Comparison of ENCODE assay signal across 9 mouse cellular contexts in the genomic region with DNA sequence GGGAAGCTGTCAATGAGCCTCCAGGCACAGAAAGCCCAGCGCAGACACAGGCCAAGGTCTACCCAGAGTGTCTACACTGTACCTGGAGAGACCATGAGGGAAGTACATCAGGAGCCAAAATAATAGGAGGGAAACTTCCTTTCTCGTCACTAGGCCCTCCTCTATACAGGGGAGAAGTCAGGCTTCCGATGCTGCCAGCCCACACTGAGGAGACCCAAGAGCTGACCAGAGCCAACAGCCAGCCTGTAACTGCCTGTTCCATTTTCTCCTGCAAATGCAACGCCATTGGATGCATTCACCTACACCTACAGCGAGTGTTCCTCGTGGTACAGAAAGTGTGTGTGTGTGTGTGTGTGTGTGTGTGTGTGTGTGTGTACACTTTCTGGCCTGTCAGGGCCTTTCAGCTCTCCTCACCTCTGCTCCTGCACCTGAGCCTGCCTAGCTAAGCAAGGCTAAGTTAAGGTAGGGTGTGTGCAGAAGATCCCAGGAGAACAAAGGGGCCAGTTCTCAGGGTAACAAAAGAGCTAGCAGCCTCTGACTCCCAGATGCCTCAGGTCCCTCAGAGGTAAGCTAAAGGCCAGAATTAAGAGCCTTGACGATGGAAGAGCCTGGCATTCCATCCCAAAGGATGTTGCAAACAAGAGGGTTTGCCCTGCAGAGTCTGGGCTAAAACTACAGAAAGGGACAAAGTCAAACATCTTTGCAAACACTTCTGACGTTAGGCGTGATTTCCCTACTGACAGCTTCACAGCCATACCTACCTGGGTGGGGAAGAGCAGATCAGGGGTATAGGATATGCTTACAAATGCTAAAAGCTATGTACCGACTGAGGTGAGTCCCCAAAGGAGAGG. TPM values are rescaled to one million over a fixed set of nuclear protein-coding genes. Genes with fewer than 3 reads are reported as not detected.
DNase-seq lines count a peak whose midpoint lies in the region; ATAC-seq and TF ChIP-seq lines count a peak whose summit lies in the region.
"Had no signal": no experiment of that assay in that cellular context is flagged by ENCODE, and none has a peak within 500 bp of the region (broad histone marks: within the 10 kb centered on the region; RNA-seq: fewer than 3 reads in every experiment).

No protein-coding gene starts in this region.

- H3K27ac ChIP-seq in heart, adult 2 months: peak overlapping the region; percentile 78
- H3K27ac ChIP-seq in MEL (ENCODE audit: control insufficient read depth, low read depth, low read length): peak overlapping the region; percentile 85
- H3K27ac ChIP-seq in hindbrain, embryonic 11.5 days (ENCODE audit: low read depth, low read length): no peak overlapping the region

- 0 out of 2 replicates have a peak, but pooled peaks have one; percentile 2 for TF ChIP-seq EP300 in heart, adult 2 months (IDR thresholded peaks at IDR 0.05; ENCODE audit: insufficient read depth, low read depth, low read length)
- TF ChIP-seq EP300 in MEL (IDR thresholded peaks at IDR 0.05; ENCODE audit: low read depth in 1 of 2, low read length in 2 of 2): no peak

- H3K9ac ChIP-seq in heart, adult 2 months (ENCODE audit: low read depth, low read length): peak overlapping the region; percentile 91
- no peak overlapping the region for H3K9ac ChIP-seq in MEL (ENCODE audit: control insufficient read depth, low read depth, low read length, poor library complexity, severe bottlenecking)
- peak overlapping the region; percentile 92 for H3K9ac ChIP-seq in hindbrain, embryonic 11.5 days (ENCODE audit: low read depth, low read length)

- no peak for DNase-seq in heart, adult 2 months
- no peak for DNase-seq in heart, postnatal 4 days
- no peak for DNase-seq in MEL (ENCODE audit: low read depth, low spot score)
- peak; percentile 37 for DNase-seq in hindbrain, embryonic 11.5 days (ENCODE audit: low spot score)
- peak; percentile 25 for DNase-seq in lung, postnatal 10 days
- DNase-seq in thymus, postnatal 4 days: no peak
- DNase-seq in left cerebral cortex, adult 9 months (ENCODE audit: low spot score in 2 of 2): no peak
- DNase-seq in right cerebral cortex, postnatal 14 days: no peak

- no peak for TF ChIP-seq RAD21 in MEL (IDR thresholded peaks at IDR 0.05; ENCODE audit: low read depth, low read length)

- peak overlapping the region; percentile 60 for H3K4me3 ChIP-seq in heart, adult 2 months
- H3K4me3 ChIP-seq in MEL (ENCODE audit: control insufficient read depth in 1 of 2, insufficient read depth in 1 of 2, low read depth in 2 of 2, low read length in 2 of 2): no peak overlapping the region
- peak overlapping the region; percentile 79 for H3K4me3 ChIP-seq in hindbrain, embryonic 11.5 days (ENCODE audit: low read depth, low read length)

- no peak for TF ChIP-seq POLR2A in heart, adult 2 months (IDR thresholded peaks at IDR 0.05; ENCODE audit: insufficient read depth, low read depth, low read length)
- TF ChIP-seq POLR2A in MEL (IDR thresholded peaks at IDR 0.05; ENCODE audit: control insufficient read depth in 1 of 2, insufficient read depth in 1 of 2, low read depth in 1 of 2, low read length in 2 of 2, poor library complexity in 1 of 2): no peak

- peaks cover 10% of the 10 kb centered on the region for H3K4me1 ChIP-seq in heart, adult 2 months (ENCODE audit: control insufficient read depth, insufficient read depth, low read length)
- peaks cover 2 to 15% of the 10 kb centered on the region in 2 experiments; a peak in 2 of 4 replicates for H3K4me1 ChIP-seq in MEL (ENCODE audit: control insufficient read depth in 1 of 2, insufficient read depth in 2 of 2, low read length in 2 of 2)
- H3K4me1 ChIP-seq in hindbrain, embryonic 11.5 days (replicated peaks; ENCODE audit: control insufficient read depth, insufficient read depth, low read length): peaks cover 15% of the 10 kb centered on the region

- H3K79me2 ChIP-seq in heart, adult 2 months (replicated peaks; ENCODE audit: control insufficient read depth, insufficient read depth, low read length): no peaks in the 10 kb centered on the region; the same call in 1 of the 2 replicates
- no peaks in the 10 kb centered on the region; the same call in 1 of the 2 replicates for H3K79me2 ChIP-seq in MEL (ENCODE audit: control insufficient read depth, insufficient read depth, low read length, poor library complexity)

- no peak for TF ChIP-seq CTCF in heart, adult 2 months (IDR thresholded peaks at IDR 0.05)
- TF ChIP-seq CTCF in MEL (IDR thresholded peaks at IDR 0.05 in 2 of 3, conservative IDR thresholded peaks at IDR 0.05 in 1 of 3; ENCODE audit: control insufficient read depth in 1 of 3, insufficient read depth in 1 of 3, low read depth in 2 of 3, low read length in 3 of 3, poor library complexity in 1 of 3, severe bottlenecking in 1 of 3): no peak

- peak overlapping the region; percentile 96 for H3K4me2 ChIP-seq in hindbrain, embryonic 11.5 days (replicated peaks; ENCODE audit: low read depth, low read length)

- H3K36me3 ChIP-seq in heart, adult 2 months (ENCODE audit: control insufficient read depth, insufficient read depth, low read length): peaks cover 3% of the 10 kb centered on the region; the same call in 1 of the 2 replicates
- peaks cover 0 to 15% of the 10 kb centered on the region in 2 experiments; a peak in 2 of 4 replicates for H3K36me3 ChIP-seq in MEL (ENCODE audit: control insufficient read depth in 1 of 2, insufficient read depth in 2 of 2, low read length in 2 of 2)
- H3K36me3 ChIP-seq in hindbrain, embryonic 11.5 days (ENCODE audit: control insufficient read depth, insufficient read depth, low read length): no peaks in the 10 kb centered on the region

- WGBS in heart, adult 2 months: 31% methylated on average over 10 of the region's 10 CpGs
- 5% methylated on average over 10 of the region's 10 CpGs for WGBS in hindbrain, embryonic 11.5 days

- no peaks in the 10 kb centered on the region for H3K27me3 ChIP-seq in heart, adult 2 months (ENCODE audit: control insufficient read depth, insufficient read depth, low read length)
- H3K27me3 ChIP-seq in MEL (ENCODE audit: control insufficient read depth in 1 of 2, insufficient read depth in 2 of 2, low read length in 2 of 2): no peaks in the 10 kb centered on the region
- H3K27me3 ChIP-seq in hindbrain, embryonic 11.5 days (ENCODE audit: control insufficient read depth, insufficient read depth, low read length): no peaks in the 10 kb centered on the region

- H3K9me3 ChIP-seq in MEL (replicated peaks; ENCODE audit: insufficient read depth, low read length): no peaks in the 10 kb centered on the region
- no peaks in the 10 kb centered on the region for H3K9me3 ChIP-seq in hindbrain, embryonic 11.5 days (ENCODE audit: control insufficient read depth, low read length)

- intact Hi-C loops in heart, adult 2 months (cut with DNase I): no loop called here

- ATAC-seq in hindbrain, embryonic 11.5 days (ENCODE audit: low FRiP score): no peak

TF ChIP-seq in MEL, 35 proteins besides CTCF, POLR2A, EP300 and RAD21:
- TF ChIP-seq ZMIZ1 (IDR thresholded peaks at IDR 0.05; ENCODE audit: low read depth, low read length) (no peak), RCOR1 (IDR thresholded peaks at IDR 0.05; ENCODE audit: low read depth, low read length) (no peak), MEF2A (IDR thresholded peaks at IDR 0.05; ENCODE audit: extremely low read depth, insufficient replicate concordance, low read depth, low read length, poor library complexity, severe bottlenecking) (no peak), SIN3A (IDR thresholded peaks at IDR 0.05; ENCODE audit: low read length) (no peak), MAX (IDR thresholded peaks at IDR 0.05; ENCODE audit: low read length) (no peak), ETS1 (IDR thresholded peaks at IDR 0.05; ENCODE audit: low read depth, low read length) (no peak), HCFC1 (IDR thresholded peaks at IDR 0.05; ENCODE audit: low read depth, low read length) (no peak), NELFE (IDR thresholded peaks at IDR 0.05; ENCODE audit: low read depth, low read length) (no peak), MXI1 (IDR thresholded peaks at IDR 0.05; ENCODE audit: low read depth, low read length) (no peak), GATA1 (IDR thresholded peaks at IDR 0.05; ENCODE audit: low read depth, low read length) (no peak), POLR2AphosphoS2 (IDR thresholded peaks at IDR 0.05; ENCODE audit: low read length) (no peak), ELF1 (IDR thresholded peaks at IDR 0.05; ENCODE audit: low read depth, low read length) (no peak), ZNF384 (IDR thresholded peaks at IDR 0.05; ENCODE audit: low read depth, low read length) (no peak), USF1 (IDR thresholded peaks at IDR 0.05; ENCODE audit: low read depth, low read length) (no peak), BHLHE40 (IDR thresholded peaks at IDR 0.05; ENCODE audit: borderline replicate concordance, low read depth, low read length) (no peak), NRF1 (IDR thresholded peaks at IDR 0.05; ENCODE audit: insufficient read depth, low read depth, low read length, poor library complexity, severe bottlenecking) (no peak), MYB (IDR thresholded peaks at IDR 0.05; ENCODE audit: low read depth, low read length) (no peak)

RNA-seq across cellular contexts. Expression of gene Smad6, which starts 2.6 kb away (rescaled TPM):
- 10 to 100 TPM; 11.0 to 15.1 TPM for total RNA-seq in heart, adult 2 months (2021)
- polyA plus RNA-seq in heart, adult 2 months (2012; rRNA removed): 9.6 and 14.7 TPM in 2 replicates
- 10 to 100 TPM; 18.5 to 20.1 TPM for total RNA-seq in heart, postnatal 4 days (2021)
- total RNA-seq in MEL (2012; rRNA removed): 2.1 and 2.2 TPM in 2 replicates
- polyA plus RNA-seq in MEL (2012; ENCODE audit: insufficient read depth in 1 of 2, insufficient read length in 2 of 2, low read depth in 1 of 2, low replicate concordance in 2 of 2, missing spikeins in 1 of 2): 1 to 10 TPM in 1 of 2 experiments, not detected in 1; 3.9 TPM
- 5.5 and 7.1 TPM in 2 replicates for polyA plus RNA-seq in hindbrain, embryonic 11.5 days (2014; fragmentation: Nextera tagmentation; extraction: Ambion mirVana)
- total RNA-seq: CH12.LX had no signal

Comparison
In these comparisons a context has a peak if more than half of its experiments do, and no peak if none do; other contexts are left out.
1. DNase-seq: peak in hindbrain, embryonic 11.5 days (single experiment) and lung, postnatal 10 days (single experiment); none in heart, adult 2 months (0 of 2), heart, postnatal 4 days (single experiment), MEL (single experiment), thymus, postnatal 4 days (single experiment), left cerebral cortex, adult 9 months (0 of 2) and right cerebral cortex, postnatal 14 days (single experiment).
2. H3K4me3 ChIP-seq: peak in heart, adult 2 months (single experiment) and hindbrain, embryonic 11.5 days (single experiment); none in MEL (0 of 2).